Mouse (Mus musculus) myocyte (in vitro differentiated cells): Measurements from ENCODE around the gene Tmem95. TPM values are rescaled to one million over a fixed set of nuclear protein-coding genes. Genes with fewer than 3 reads are reported as not detected.
"Not testable (repeated sequence)": the region's sequence is repeated elsewhere in the genome, so short reads cannot be mapped to it uniquely, and the experiment has no call there.

Experiments
- H3K27me3 ChIP-seq: one replicate; pipeline ENCODE4 v1.6.1; 2011; ENCODE audit not compliant: control insufficient read depth, insufficient read depth, insufficient read length
- H3K36me3 ChIP-seq: one replicate; pipeline ENCODE4 v1.6.1; 2011; ENCODE audit not compliant: control insufficient read depth, insufficient read depth
- H3K4me2 ChIP-seq: one replicate; pipeline ENCODE4 v1.6.1; 2011; ENCODE audit warnings: low read depth, control low read depth
- H3K4me3 ChIP-seq: one replicate; pipeline ENCODE4 v1.5.1; 2011; ENCODE audit warnings: mild to moderate bottlenecking, control low read depth, moderate library complexity
- H3K79me2 ChIP-seq: one replicate; pipeline ENCODE4 v1.6.1; 2011; ENCODE audit not compliant: control insufficient read depth, insufficient read depth
- H3ac ChIP-seq: one replicate; pipeline ENCODE4 v1.6.1; 2011; ENCODE audit not compliant: control insufficient read depth, insufficient read length
- CEBPB ChIP-seq: IDR thresholded peaks from 2 replicates; pipeline ENCODE4 v1.6.1; 2011; ENCODE audit warnings: mild to moderate bottlenecking, moderate library complexity; ENCODE audit not compliant: poor library complexity, insufficient read depth, severe bottlenecking
- E2F4 ChIP-seq: IDR thresholded peaks from one replicate; pipeline ENCODE4 v1.6.1; 2011; ENCODE audit warnings: mild to moderate bottlenecking, control low read depth, moderate library complexity; ENCODE audit not compliant: insufficient read depth
- MAX ChIP-seq: IDR thresholded peaks from one replicate; pipeline ENCODE4 v1.6.1; 2011; ENCODE audit warnings: low read depth, mild to moderate bottlenecking, control low read depth
- MYOD1 ChIP-seq, 3 experiments: IDR thresholded peaks; one replicate each; pipeline ENCODE4 v1.6.1; 2011; ENCODE audit warnings: control low read depth in 2 of 3, low read depth in 2 of 3, mild to moderate bottlenecking in 2 of 3, moderate library complexity in 1 of 3; ENCODE audit not compliant: insufficient read length in 2 of 3, control insufficient read depth in 1 of 3
- MYOG ChIP-seq, 3 experiments: IDR thresholded peaks; one replicate each; pipeline ENCODE4 v1.6.1; 2011; ENCODE audit warnings: control low read depth in 2 of 3, low read depth in 2 of 3, mild to moderate bottlenecking in 2 of 3; ENCODE audit not compliant: insufficient read length in 2 of 3, control insufficient read depth in 1 of 3, insufficient read depth in 1 of 3
- POLR2A ChIP-seq: IDR thresholded peaks from one replicate; pipeline ENCODE4 v1.6.1; 2011; ENCODE audit warnings: low read depth, mild to moderate bottlenecking, control low read depth, moderate library complexity; ENCODE audit not compliant: insufficient read length
- POLR2AphosphoS2 ChIP-seq: IDR thresholded peaks from one replicate; pipeline ENCODE4 v1.6.1; 2011; ENCODE audit warnings: low read depth, control low read depth; ENCODE audit not compliant: insufficient read length
- REST ChIP-seq: IDR thresholded peaks from one replicate; pipeline ENCODE4 v1.6.1; 2011; ENCODE audit warnings: mild to moderate bottlenecking, control low read depth, moderate library complexity; ENCODE audit not compliant: insufficient read depth, insufficient read length
- SRF ChIP-seq: IDR thresholded peaks from one replicate; pipeline ENCODE4 v1.6.1; 2011; ENCODE audit warnings: low read depth; ENCODE audit not compliant: control insufficient read depth, insufficient read length
- TCF12 ChIP-seq: IDR thresholded peaks from one replicate; pipeline ENCODE4 v1.6.1; 2011; ENCODE audit warnings: mild to moderate bottlenecking, control low read depth; ENCODE audit not compliant: poor library complexity, insufficient read depth, severe bottlenecking
- TCF3 ChIP-seq: IDR thresholded peaks from one replicate; pipeline ENCODE4 v1.6.1; 2011; ENCODE audit warnings: low read depth, control low read depth; ENCODE audit not compliant: insufficient read length
- USF1 ChIP-seq: IDR thresholded peaks from one replicate; pipeline ENCODE4 v1.6.1; 2011; ENCODE audit warnings: low read depth, mild to moderate bottlenecking, control low read depth, moderate library complexity
- polyA plus RNA-seq: library from polyadenylated mRNA; unstranded; fragments of >200 nt; fragmentation: generic; extraction: Trizol; gene quantifications from one replicate; pipeline ENCODE4 v1.2.1, GENCODE M21; 2012; ENCODE audit warnings: missing spikeins

The Tmem95 gene
- polyA plus RNA-seq, 1 experiment: not detected

DNA sequence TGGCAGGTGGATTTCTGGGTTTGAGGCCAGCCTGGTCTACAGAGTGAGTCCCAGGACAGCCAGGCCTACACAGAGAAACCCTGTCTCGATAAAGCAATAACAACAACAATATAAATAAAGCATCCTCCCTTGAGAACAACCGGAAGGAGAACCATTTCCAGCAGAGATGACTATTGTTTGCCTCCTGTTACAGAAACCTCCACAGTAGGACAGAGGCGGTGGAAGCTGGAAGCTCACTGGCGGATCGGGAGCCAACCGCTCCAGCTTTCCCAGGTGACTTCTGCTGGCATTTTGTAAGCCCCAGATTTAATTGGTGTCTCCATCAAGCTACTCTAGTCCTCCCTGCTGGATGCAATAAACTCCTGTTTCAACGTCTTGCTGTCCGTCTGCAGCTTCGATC, 12.3 kb downstream of the Tmem95 start:
- Histone ChIP-seq H3K36me3 (no peaks in the 10 kb centered on the region), H3K4me3 (no peak overlapping the region), H3ac (no peak overlapping the region), H3K79me2 (no peaks in the 10 kb centered on the region), H3K27me3 (peaks cover 16% of the 10 kb centered on the region), H3K4me2 (no peak overlapping the region)
- TF ChIP-seq MAX (no peak), REST (no peak), SRF (no peak), POLR2A (no peak), E2F4 (no peak), USF1 (no peak), TCF3 (no peak), TCF12 (no peak), POLR2AphosphoS2 (no peak)

DNA sequence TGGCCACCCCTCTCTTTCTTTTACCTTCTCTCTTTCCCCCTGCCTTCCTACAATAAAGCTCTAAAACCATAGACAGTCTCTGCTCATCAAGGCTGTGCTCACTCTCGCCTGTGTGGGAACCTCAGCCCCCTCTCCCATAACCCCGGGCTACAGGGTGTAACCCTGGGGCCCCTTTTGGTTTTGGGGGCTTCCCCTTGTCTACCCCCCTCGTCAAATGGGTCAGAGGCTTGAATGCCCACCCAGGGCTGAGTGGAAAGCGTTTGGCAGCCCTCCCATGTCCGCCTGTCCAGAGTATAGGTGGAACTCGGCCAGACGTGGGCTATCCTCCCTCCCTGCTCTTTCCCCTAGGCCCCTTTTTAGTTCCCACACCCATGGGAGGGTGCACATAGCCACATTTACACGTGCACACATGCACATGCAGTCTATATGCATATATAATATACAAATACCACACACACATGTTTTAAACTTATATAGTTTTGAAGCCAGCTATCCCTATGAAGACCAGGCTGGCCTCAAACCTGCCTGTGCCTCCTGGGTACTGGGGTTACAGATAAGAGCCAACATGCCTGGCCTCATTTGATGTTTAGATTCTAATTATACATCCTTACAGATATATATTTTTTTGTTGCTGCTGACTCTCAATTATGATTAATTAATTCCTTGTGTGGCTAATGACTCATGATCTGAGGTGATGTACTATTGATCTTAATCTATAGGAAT, 13.5 kb downstream of the Tmem95 start:
- Histone ChIP-seq H3K4me3 (no peak overlapping the region), H3K79me2 (no peaks in the 10 kb centered on the region), H3K4me2 (no peak overlapping the region), H3K36me3 (no peaks in the 10 kb centered on the region), H3ac (no peak overlapping the region), H3K27me3 (peaks cover 16% of the 10 kb centered on the region)
- TF ChIP-seq CEBPB (no peak), TCF12 (no peak), TCF3 (no peak)

DNA sequence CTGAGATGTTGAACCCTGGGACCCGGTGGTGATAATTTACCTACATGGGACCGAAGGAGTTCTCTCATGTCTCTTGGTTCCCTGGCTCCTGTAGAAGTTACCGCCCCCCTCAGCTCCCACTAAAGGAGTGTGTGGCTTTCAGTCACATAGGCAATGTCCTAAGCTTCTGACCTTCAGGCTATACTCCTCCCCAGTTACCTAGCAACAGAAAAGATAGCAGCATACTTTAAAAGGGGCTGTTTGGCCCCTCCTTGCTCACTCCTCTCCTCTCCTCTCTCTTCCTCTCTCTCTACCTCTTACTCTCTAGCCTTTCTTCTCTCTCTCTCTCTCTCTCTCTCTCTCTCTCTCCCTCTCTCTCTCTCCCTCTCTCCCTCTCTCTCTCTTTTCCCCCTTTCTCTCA, 14.1 kb downstream of the Tmem95 start:
- not testable (repeated sequence) for H3K79me2 ChIP-seq, H3ac ChIP-seq, H3K4me2 ChIP-seq, H3K36me3 ChIP-seq, H3K4me3 ChIP-seq
- peaks cover 19% of the 10 kb centered on the region for H3K27me3 ChIP-seq

DNA sequence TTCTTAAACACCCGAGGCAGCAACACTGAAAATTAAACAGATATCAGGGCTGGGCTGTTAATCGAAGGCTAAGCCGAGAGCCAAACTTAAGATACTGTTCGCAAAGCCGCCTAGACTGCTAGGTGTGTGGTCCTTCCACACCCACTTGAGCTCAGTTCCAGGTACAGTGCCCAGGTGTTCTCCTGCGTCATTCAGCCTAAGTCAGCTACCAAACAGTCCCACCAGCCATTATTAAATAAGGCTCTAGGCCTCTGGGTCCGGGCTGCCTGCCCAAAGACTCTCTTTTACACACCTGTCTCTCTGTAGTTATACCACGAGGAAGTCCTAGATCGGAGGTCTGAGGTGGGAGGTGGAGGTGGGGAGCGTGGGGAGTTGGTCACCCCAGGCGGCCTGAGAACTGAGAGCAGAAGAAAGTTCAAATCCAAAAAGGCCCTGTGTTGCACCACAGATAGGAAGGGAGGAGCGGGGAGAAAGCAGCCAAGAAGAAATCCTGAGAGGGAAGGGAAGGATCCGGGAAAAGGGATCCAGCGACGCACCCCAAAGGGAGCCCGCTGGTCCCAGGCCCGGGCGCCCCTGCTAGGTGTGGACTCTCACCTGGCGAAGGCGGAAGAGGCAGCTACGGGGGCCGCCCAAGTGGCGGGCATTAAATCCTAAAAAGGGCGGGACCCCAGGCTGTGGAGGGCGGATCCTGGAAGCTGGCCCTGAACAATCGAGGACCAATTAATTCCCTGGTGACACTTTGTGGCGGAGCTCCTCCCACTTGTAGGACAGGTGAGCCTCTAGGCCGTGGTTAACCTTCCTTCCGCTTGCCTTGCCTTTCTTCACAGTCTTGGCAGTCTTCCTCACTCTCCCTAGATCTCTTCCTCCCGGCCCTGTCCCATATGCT, 19.5 kb downstream of the Tmem95 start, which contains the start of gene Tnk1:
Gene Tnk1, minus strand, starts transcription at position 618 of the 886 bp plus-strand sequence.
- no peak within 1 kb of the TSS for H3K4me2 ChIP-seq

DNA sequence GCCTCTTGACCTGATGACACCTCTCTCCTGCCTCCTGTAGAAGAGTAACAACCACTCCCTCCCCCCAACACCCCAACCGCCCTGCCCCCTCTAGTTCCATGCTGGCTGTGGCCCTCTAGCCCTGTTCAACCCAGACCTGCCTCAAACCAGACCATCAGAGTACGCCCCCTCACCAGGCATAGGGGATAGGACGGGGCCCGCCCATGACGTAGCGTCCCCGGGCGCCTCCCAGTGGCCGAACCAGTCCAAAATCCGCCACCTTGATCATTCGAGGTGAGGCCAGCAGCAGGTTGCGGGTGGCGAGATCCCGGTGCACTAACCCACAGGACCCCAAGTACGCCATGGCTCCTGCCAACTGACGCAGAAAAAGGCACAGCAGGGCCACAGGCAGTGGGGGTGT, 22.5 kb downstream of the Tmem95 start:
- Histone ChIP-seq H3K27me3 (peaks cover 10% of the 10 kb centered on the region), H3K4me3 (no peak overlapping the region), H3K79me2 (no peaks in the 10 kb centered on the region), H3K4me2 (no peak overlapping the region), H3ac (no peak overlapping the region), H3K36me3 (no peaks in the 10 kb centered on the region)
- TF ChIP-seq MYOD1 (IDR thresholded peaks at IDR 0.05; ENCODE audit: control insufficient read depth in 1 of 3, insufficient read length in 2 of 3, low read depth in 2 of 3) (no peak), REST (no peak), TCF3 (no peak), MAX (no peak), USF1 (no peak), POLR2A (no peak), SRF (no peak), POLR2AphosphoS2 (no peak), TCF12 (no peak), CEBPB (no peak), E2F4 (no peak), MYOG (IDR thresholded peaks at IDR 0.05; ENCODE audit: control insufficient read depth in 1 of 3, insufficient read depth in 1 of 3, insufficient read length in 2 of 3, low read depth in 2 of 3) (no peak)

More for the DNA sequence above, 19.5 kb downstream of the Tmem95 start, which contains the start of gene Tnk1:
- no peak for TF ChIP-seq TCF12
- no peak for TF ChIP-seq E2F4
- TF ChIP-seq USF1: no peak
- TF ChIP-seq MAX: no peak
- TF ChIP-seq CEBPB: no peak
- Histone ChIP-seq H3K4me3 (no peak within 1 kb of the TSS), H3K79me2 (no peaks in the 10 kb centered on the region), H3K27me3 (peaks cover 10% of the 10 kb centered on the region), H3K36me3 (no peaks in the 10 kb centered on the region), H3ac (no peak within 1 kb of the TSS)
